Mouse (Mus musculus) liver, embryonic 12.5 days (tissue): ENCODE measurements around the gene Rab42. TPM values are rescaled to one million over a fixed set of nuclear protein-coding genes. Genes with fewer than 3 reads are reported as not detected.
"Not testable (repeated sequence)": the region's sequence is repeated elsewhere in the genome, so short reads cannot be mapped to it uniquely, and the experiment has no call there.

Source experiments
- ATAC-seq: fragments of 200-750 bp; cut with Nextera tagmentation; 2 replicates; pipeline ENCODE4 v1.8.0; 2017; ENCODE audit warnings: moderate number of reproducible peaks, mild to moderate bottlenecking, moderate library complexity
- H3K27ac ChIP-seq: fragments of 300-500 bp; sonication (generic); 2 replicates; pipeline ENCODE4 v1.5.1; 2016; ENCODE audit warnings: mild to moderate bottlenecking
- H3K27me3 ChIP-seq: fragments of 300-500 bp; sonication (generic); replicated peaks from 2 replicates; pipeline ENCODE4 v1.6.1; 2016; ENCODE audit warnings: mild to moderate bottlenecking, moderate library complexity
- H3K36me3 ChIP-seq: fragments of 300-500 bp; sonication (generic); 2 replicates; pipeline ENCODE4 v1.6.1; 2016; ENCODE audit warnings: mild to moderate bottlenecking, moderate library complexity
- H3K4me1 ChIP-seq: fragments of 300-500 bp; sonication (generic); 2 replicates; pipeline ENCODE4 v1.6.1; 2016
- H3K4me2 ChIP-seq: fragments of 300-500 bp; sonication (generic); 2 replicates; pipeline ENCODE4 v1.6.1; 2016; ENCODE audit warnings: mild to moderate bottlenecking, moderate library complexity
- H3K4me3 ChIP-seq: fragments of 300-500 bp; sonication (generic); 2 replicates; pipeline ENCODE4 v1.5.1; 2016; ENCODE audit warnings: mild to moderate bottlenecking, moderate library complexity
- H3K9ac ChIP-seq: fragments of 300-500 bp; sonication (generic); 2 replicates; pipeline ENCODE4 v1.6.1; 2016; ENCODE audit warnings: mild to moderate bottlenecking, moderate library complexity
- H3K9me3 ChIP-seq: fragments of 300-500 bp; sonication (generic); replicated peaks from 2 replicates; pipeline ENCODE4 v1.6.1; 2016; ENCODE audit warnings: mild to moderate bottlenecking, moderate library complexity
- WGBS: fragments of 180-500 bp; shearing (Covaris S2); methylation state at CpG from one replicate; pipeline ENCODE4 v1.1.7; 2016; ENCODE audit not compliant: insufficient replicate concordance; 5-methylcytosine and 5-hydroxymethylcytosine counted together
- polyA plus RNA-seq: library from polyadenylated mRNA; unstranded; fragments of >200 nt; fragmentation: Nextera tagmentation; extraction: Ambion mirVana; gene quantifications from 2 replicates; pipeline ENCODE4 v1.2.1, GENCODE M21; 2016

Rab42 gene
- polyA plus RNA-seq, 1 experiment from 2014 or later = 0.61 TPM

- 14% methylated on average over 10 of the region's 10 CpGs for WGBS
- Histone ChIP-seq H3K9ac (peak overlapping the region; percentile 90), H3K27me3 (no peaks in the 10 kb centered on the region), H3K4me3 (peak overlapping the region; percentile 82), H3K4me1 (peaks cover 32% of the 10 kb centered on the region), H3K27ac (peak overlapping the region; percentile 92), H3K9me3 (no peaks in the 10 kb centered on the region), H3K4me2 (peak overlapping the region; percentile 86), H3K36me3 (peaks cover 55% of the 10 kb centered on the region)
- ATAC-seq = peak; percentile 42; the same call in 1 of the 2 replicates
Measured at GRCm38 (mm10) chr4:132309849-132310472, 6.8 kb upstream of the Rab42 start.

GRCm38 (mm10) chr4:132309140-132309848 lies 6.1 kb upstream of the Rab42 start:
- H3K4me1 ChIP-seq = peaks cover 32% of the 10 kb centered on the region
- no peaks in the 10 kb centered on the region for H3K9me3 ChIP-seq
- WGBS = under 1% methylated on average over 15 of the region's 15 CpGs
- H3K36me3 ChIP-seq = peaks cover 50% of the 10 kb centered on the region
- ATAC-seq = peak; percentile 38; the same call in 1 of the 2 replicates
- peak overlapping the region; percentile 90 for H3K9ac ChIP-seq
- H3K27me3 ChIP-seq = no peaks in the 10 kb centered on the region
- H3K27ac ChIP-seq = peak overlapping the region; percentile 92
- peak overlapping the region; percentile 86 for H3K4me2 ChIP-seq
- peak overlapping the region; percentile 82 for H3K4me3 ChIP-seq

- Histone ChIP-seq H3K27ac (peak overlapping the region; percentile 92), H3K9ac (peak overlapping the region; percentile 90), H3K36me3 (peaks cover 43% of the 10 kb centered on the region), H3K4me2 (peak overlapping the region; percentile 86), H3K4me1 (peaks cover 32% of the 10 kb centered on the region), H3K4me3 (peak overlapping the region; percentile 82), H3K9me3 (no peaks in the 10 kb centered on the region), H3K27me3 (no peaks in the 10 kb centered on the region)
- WGBS = under 1% methylated on average over 41 of the region's 41 CpGs
- peak; percentile 87 for ATAC-seq
Measured at GRCm38 (mm10) chr4:132308437-132309139, 5.4 kb upstream of the Rab42 start.

- Histone ChIP-seq H3K9ac (0 out of 2 replicates have a peak overlapping the region, but pooled peaks have one; percentile 22), H3K27ac (no peak overlapping the region), H3K4me3 (no peak overlapping the region), H3K4me1 (peaks cover 47% of the 10 kb centered on the region), H3K4me2 (no peak overlapping the region), H3K36me3 (peaks cover 19% of the 10 kb centered on the region), H3K27me3 (no peaks in the 10 kb centered on the region), H3K9me3 (no peaks in the 10 kb centered on the region)
- 61% methylated on average over 6 of the region's 6 CpGs for WGBS
- no peak for ATAC-seq
Measured at GRCm38 (mm10) chr4:132306004-132306403, 2.8 kb upstream of the Rab42 start.

GRCm38 (mm10) chr4:132305276-132305675 lies 2.1 kb upstream of the Rab42 start:
- WGBS = 31% methylated on average over 8 of the region's 8 CpGs
- Histone ChIP-seq H3K4me3 (no peak overlapping the region), H3K27ac (no peak overlapping the region)

DNA sequence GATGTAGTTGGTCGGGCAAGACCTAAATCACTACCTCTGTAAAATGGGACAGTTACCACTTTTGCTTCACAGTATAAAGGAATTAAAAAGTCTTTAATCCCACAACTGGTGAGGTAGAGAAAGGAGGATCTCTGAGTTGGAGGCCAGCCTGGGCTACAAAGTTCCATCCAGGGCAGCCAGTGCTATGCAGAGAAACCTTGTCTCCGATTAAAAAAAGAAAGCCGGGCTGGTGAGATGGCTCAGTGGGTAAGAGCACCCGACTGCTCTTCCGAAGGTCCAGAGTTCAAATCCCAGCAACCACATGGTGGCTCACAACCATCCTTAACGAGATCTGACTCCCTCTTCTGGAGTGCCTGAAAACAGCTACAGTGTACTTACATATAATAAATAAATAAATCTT lies 299 bp upstream of the Rab42 start:
- peak overlapping the region; percentile 65 for H3K4me3 ChIP-seq
- peak overlapping the region; percentile 78 for H3K9ac ChIP-seq
- not testable (repeated sequence) for ATAC-seq, H3K36me3 ChIP-seq, H3K27me3 ChIP-seq, H3K9me3 ChIP-seq
- H3K4me2 ChIP-seq = peak overlapping the region; percentile 92
- H3K27ac ChIP-seq = peak overlapping the region; percentile 67; the same call in 1 of the 2 replicates
- WGBS = 31% methylated on average over 6 of the region's 6 CpGs
- peaks cover 30% of the 10 kb centered on the region for H3K4me1 ChIP-seq

More at GRCm38 (mm10) chr4:132305276-132305675, 2.1 kb upstream of the Rab42 start:
- ATAC-seq = no peak
- Histone ChIP-seq H3K4me1 (peaks cover 41% of the 10 kb centered on the region), H3K36me3 (peaks cover 12% of the 10 kb centered on the region), H3K4me2 (0 out of 2 replicates have a peak overlapping the region, but pooled peaks have one; percentile 0), H3K9me3 (no peaks in the 10 kb centered on the region), H3K27me3 (no peaks in the 10 kb centered on the region), H3K9ac (0 out of 2 replicates have a peak overlapping the region, but pooled peaks have one; percentile 1)

GRCm38 (mm10) chr4:132301965-132302938 lies 933 bp downstream of the Rab42 start:
- Histone ChIP-seq H3K27me3 (no peaks in the 10 kb centered on the region), H3K27ac (peak overlapping the region; percentile 67), H3K9me3 (no peaks in the 10 kb centered on the region), H3K4me3 (peak overlapping the region; percentile 65), H3K4me2 (peak overlapping the region; percentile 92), H3K36me3 (no peaks in the 10 kb centered on the region), H3K9ac (peak overlapping the region; percentile 78), H3K4me1 (peaks cover 26% of the 10 kb centered on the region)
- ATAC-seq = no peak
- WGBS = 56% methylated on average over 16 of the region's 16 CpGs

- no peak overlapping the region for H3K4me3 ChIP-seq
- H3K9ac ChIP-seq = no peak overlapping the region
- H3K27me3 ChIP-seq = no peaks in the 10 kb centered on the region
- no peak for ATAC-seq
- no peaks in the 10 kb centered on the region for H3K36me3 ChIP-seq
- no peaks in the 10 kb centered on the region for H3K9me3 ChIP-seq
- no peak overlapping the region for H3K4me2 ChIP-seq
- no peak overlapping the region for H3K27ac ChIP-seq
- 83% methylated on average over 6 of the region's 6 CpGs for WGBS
- H3K4me1 ChIP-seq = peaks cover 26% of the 10 kb centered on the region
Measured at GRCm38 (mm10) chr4:132301486-132301885, 1.7 kb downstream of the Rab42 start.

- Histone ChIP-seq H3K4me1 (peaks cover 15% of the 10 kb centered on the region), H3K4me2 (no peak overlapping the region), H3K9me3 (no peaks in the 10 kb centered on the region), H3K27ac (no peak overlapping the region), H3K9ac (no peak overlapping the region), H3K27me3 (no peaks in the 10 kb centered on the region), H3K36me3 (no peaks in the 10 kb centered on the region), H3K4me3 (no peak overlapping the region)
- WGBS = 65% methylated on average over 1 of the region's 1 CpGs
- ATAC-seq = no peak
Measured at GRCm38 (mm10) chr4:132299849-132300248, 3.3 kb downstream of the Rab42 start.

GRCm38 (mm10) chr4:132295696-132296390 lies 7.3 kb downstream of the Rab42 start:
- Histone ChIP-seq H3K9me3 (peaks cover 5% of the 10 kb centered on the region), H3K36me3 (peaks cover 36% of the 10 kb centered on the region), H3K27me3 (no peaks in the 10 kb centered on the region), H3K4me2 (no peak overlapping the region), H3K9ac (no peak overlapping the region), H3K27ac (no peak overlapping the region), H3K4me3 (no peak overlapping the region), H3K4me1 (no peaks in the 10 kb centered on the region)
- ATAC-seq = no peak
- 47% methylated on average over 8 of the region's 8 CpGs for WGBS
